Mouse (Mus musculus): ENCODE data around the gene Rtp2.
"Not testable (repeated sequence)": the region's sequence is repeated elsewhere in the genome, so short reads cannot be mapped to it uniquely, and the experiment has no call there.

Gene Rtp2

GRCm38 (mm10) chr16:23952101-23952727 lies 20.0 kb upstream of the Rtp2 start:
- DNase-seq (ENCODE audit: low read depth), result no peak

- no peak for DNase-seq (ENCODE audit: low read depth)
Observed at GRCm38 (mm10) chr16:23947654-23948053, 15.5 kb upstream of the Rtp2 start.

GRCm38 (mm10) chr16:23944801-23945200 lies 12.6 kb upstream of the Rtp2 start:
- no peak for DNase-seq (ENCODE audit: low read depth)

GRCm38 (mm10) chr16:23934397-23934796 lies 2.2 kb upstream of the Rtp2 start:
- no peak for DNase-seq (ENCODE audit: low read depth)

DNA sequence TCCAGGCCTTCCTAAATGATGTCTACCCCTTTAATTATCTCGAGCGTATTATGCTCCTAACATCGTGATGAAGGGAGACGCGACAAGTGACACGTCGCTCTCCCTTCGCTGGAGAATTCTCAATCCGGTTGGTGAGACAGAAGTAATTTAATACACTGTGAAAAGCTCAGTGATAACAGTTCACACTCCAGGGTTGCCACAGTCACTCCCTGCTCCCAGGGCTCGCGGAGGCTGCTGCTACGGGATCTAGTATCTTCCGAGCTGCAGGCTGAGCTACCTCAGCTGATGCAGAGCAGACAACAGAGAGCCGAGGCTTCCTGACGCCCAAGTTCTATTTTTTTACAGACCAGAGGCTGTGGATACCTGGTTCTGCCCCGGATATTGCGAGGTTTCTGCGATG lies 919 bp downstream of the Rtp2 start:
- DNase-seq (ENCODE audit: low read depth), result no peak

- DNase-seq (ENCODE audit: low read depth), result no peak
Observed at GRCm38 (mm10) chr16:23930426-23931073, 1.6 kb downstream of the Rtp2 start.

DNA sequence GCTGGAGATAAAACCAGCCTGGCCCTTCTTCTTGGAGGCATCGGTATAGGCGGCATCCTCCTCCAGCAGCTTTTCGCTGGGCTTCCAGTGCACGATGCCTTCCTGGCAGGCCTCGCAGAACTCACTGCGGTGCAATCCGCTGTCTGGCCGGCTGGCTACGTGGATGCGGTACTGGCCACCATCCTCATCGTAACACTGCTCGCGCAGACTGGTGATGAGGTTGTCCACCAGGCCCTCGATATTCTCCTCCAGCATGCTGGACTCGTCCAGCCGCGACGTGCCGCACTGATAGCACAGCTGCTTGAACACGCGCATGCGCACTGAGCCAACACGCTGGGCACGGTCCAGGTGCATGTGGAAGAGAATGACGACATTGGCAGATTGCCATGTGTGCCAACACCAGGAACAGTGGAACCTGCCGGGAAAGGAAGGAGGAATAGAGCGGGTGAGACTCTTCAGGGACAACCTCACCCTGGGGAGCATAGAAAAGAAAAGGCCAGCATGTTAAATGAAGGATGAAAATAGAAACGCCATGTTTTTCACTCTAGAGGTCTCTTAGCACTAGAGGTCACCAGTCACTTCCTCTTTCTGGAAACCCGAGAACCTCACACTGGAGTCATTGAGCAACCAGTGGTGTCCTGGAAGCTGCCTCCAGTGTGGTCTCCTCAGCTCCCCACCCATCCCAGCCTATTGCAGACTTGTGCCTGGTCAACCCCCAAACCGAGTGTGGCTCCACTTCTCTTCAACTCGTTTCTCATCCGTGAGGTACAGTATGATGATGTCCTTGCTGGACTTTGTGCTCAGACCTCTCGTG lies 4.7 kb downstream of the Rtp2 start:
- DNase-seq (ENCODE audit: low read depth), result peak; percentile 5

GRCm38 (mm10) chr16:23922906-23923305 lies 9.3 kb downstream of the Rtp2 start:
- DNase-seq (ENCODE audit: low read depth), result no peak

DNA sequence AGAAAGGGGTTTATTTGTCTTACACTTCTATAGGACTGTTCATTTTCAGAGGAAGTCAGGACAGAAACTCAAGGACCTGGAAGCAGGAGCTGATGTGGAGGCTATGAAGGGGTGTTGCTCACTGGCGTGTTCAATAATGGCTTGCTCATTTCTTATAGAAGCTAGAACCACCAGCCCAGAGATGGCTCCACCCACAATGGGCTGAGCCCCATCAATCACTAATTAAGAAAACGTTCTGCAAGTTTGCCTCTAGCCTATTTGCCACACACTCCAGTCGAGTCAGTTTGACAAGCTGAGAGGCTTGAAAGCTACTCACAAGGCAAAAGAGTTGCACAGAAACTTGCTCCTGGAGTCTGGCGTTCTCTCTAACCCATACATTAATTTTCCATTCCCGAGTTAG lies 10.5 kb downstream of the Rtp2 start:
- no peak for DNase-seq (ENCODE audit: low read depth)

DNA sequence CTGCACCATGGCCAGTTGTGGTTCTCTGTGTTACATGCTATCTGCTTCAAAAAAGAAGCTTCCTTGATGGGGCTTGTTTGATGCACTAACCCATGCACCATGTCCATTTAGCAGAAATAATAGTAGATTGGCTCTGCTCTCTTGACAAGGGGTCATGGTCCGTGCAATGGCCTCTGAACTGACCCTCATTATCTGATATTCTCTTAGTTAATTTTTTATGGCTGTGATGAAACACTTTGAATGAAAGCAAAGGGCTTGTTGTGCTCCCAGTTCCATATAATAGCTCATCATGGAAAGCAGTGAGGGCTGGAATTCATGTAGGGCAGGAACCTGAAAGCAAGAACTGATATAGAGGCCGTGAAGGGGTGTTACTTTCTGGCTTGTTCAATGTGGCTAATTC lies 12.8 kb downstream of the Rtp2 start:
- no peak for DNase-seq (ENCODE audit: low read depth)

DNA sequence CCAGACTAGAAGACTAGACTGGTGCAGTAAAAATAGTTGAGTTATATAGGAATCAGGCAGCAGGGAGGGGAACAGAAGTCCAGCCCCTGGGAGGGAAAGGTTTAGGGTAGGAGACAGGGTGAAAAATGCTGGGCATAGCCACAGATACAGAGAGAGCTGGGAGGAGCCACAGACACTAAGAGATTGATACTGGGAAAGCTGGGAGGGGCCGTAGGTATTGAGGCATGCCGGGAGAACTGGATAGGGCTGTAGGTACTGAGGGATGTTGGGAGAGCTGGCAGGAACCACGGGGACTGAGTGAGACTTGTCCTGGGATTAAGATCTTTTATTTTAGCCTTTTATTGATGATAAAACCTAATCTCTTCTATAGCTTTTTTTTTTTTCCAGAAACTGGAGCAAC lies 18.8 kb downstream of the Rtp2 start:
- DNase-seq (ENCODE audit: low read depth), result no peak

DNA sequence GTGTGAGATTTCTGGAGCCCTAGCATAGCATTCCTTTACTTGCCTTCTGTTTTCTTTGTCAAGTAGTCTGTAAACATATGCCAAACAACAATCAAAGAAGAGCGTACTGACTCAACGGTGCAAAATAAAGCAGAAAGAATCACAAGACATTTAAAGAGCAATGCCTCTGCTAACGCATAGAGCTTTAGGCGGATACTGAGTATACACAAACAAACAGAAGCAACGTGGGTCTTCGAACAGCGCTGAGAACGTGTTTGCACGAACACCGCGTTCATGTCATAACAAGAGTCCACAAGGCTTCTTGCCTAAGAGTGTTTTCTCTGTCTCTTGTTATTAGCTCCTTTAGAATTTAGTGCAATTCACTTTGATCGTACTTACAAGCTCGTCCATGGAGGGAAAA lies 19.5 kb downstream of the Rtp2 start:
- no peak for DNase-seq (ENCODE audit: low read depth)

DNA sequence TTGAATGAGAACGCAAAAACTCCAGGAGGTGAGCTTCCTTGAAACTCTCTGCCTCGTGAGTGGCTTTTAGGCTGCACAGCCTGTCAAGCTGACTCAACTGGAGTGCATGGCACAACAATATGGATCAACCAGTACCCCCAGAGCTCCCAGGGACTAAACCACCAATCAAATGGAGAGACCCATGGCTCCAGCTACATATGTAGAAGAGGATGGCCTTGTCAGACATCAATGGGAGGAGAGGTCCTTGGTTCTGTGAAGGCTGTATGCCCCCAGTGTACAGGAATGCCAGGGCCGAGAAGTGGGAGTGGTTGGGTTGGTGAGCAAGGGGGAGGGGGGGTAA lies 23.2 kb downstream of the Rtp2 start:
- DNase-seq (ENCODE audit: low read depth), result not testable (repeated sequence)

GRCm38 (mm10) chr16:23908076-23909014 lies 23.8 kb downstream of the Rtp2 start:
- not testable (repeated sequence) for DNase-seq (ENCODE audit: low read depth)

GRCm38 (mm10) chr16:23906586-23906985 lies 25.6 kb downstream of the Rtp2 start:
- DNase-seq (ENCODE audit: low read depth), result not testable (repeated sequence)

GRCm38 (mm10) chr16:23901411-23901810 lies 30.8 kb downstream of the Rtp2 start:
- DNase-seq (ENCODE audit: low read depth), result no peak

DNA sequence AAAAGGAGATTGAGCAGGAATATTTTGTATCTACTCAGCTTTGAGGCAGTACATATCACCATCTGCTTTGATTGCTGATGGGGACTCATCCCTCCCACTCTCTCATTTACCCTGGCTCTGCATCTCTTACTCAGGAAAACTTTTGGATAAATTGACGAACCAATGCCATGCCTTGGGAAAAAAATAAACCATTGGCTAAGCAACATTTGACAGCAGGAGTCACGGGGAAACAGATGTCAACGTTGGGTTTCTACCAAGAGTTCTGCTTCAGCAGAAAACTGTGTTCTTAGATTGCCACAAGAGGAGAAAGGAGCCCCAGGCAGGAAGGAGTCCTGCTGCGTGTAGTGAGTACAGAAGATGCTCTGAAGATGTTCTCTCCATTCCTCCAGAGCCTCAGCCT lies 32.1 kb downstream of the Rtp2 start:
- DNase-seq (ENCODE audit: low read depth), result no peak

- peak; percentile 61 for DNase-seq (ENCODE audit: low read depth)
Observed at GRCm38 (mm10) chr16:23898840-23899239, 33.4 kb downstream of the Rtp2 start.

GRCm38 (mm10) chr16:23897984-23898586 lies 34.1 kb downstream of the Rtp2 start:
- peak; percentile 30 for DNase-seq (ENCODE audit: low read depth)

DNA sequence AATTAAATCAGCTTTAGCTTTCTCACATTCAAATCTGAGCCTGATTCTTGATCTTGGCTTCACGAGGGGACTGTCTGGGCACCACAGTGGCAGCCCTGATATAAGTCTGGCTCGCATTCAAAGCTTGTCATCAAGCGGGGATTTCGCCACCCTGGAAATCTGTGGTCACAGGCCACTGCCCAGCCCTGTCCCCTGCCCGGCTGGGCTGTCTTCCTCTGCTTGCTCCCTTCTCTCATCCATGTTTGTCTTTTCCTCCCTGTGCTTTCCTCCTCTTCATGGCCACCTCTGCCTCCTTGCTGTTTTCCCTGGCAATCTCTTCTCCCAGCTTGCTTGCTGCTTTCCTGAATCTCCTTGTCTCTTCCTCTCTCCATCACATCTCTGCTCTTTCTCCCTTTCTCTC lies 34.7 kb downstream of the Rtp2 start:
- no peak for DNase-seq (ENCODE audit: low read depth)

DNA sequence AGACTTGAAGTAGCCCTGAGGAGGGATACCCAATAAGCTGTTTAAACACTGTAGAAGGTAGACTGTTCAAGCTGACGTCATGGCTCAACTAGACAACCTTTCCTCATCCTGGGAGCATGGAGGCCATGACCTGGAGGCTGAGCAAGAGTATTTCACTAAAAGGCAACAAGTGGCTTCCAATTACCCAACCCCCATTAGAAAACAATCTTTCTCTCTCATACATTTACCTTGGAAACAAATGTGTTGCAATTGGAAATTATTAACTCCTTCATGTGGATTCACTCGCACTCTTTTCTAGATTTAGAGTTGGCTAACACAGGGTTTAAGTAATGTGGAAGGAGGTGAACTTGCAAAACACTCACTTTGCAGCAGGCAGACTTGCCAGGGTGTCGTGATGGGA lies 37.1 kb downstream of the Rtp2 start:
- no peak for DNase-seq (ENCODE audit: low read depth)

DNA sequence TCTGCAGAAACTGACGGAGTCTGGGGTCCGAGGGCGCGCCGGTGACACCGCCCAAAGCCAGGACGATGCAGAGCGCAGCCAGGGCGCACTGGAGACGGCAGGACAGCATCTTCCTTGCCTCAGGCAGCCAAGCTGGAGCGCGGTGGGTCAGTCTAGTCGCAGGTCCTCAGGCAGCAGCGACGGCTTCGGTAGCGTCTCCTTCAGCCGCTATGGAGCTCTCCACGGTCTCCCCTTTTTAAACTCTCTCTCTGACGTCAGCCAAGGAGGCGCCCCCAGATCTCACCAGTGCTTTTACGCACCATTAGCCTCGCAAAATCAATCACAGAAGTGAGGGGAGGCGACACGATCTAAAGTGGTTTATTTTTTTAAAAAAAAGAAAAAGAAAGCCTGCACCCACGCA lies 41.6 kb downstream of the Rtp2 start, which contains the start of gene Sst:
Gene Sst (minus strand): TSS at position 323 of the 400 bp plus-strand sequence.
- DNase-seq (ENCODE audit: low read depth), result no peak
